ENCODE assay signal across 9 mouse cellular contexts in the genomic region with DNA sequence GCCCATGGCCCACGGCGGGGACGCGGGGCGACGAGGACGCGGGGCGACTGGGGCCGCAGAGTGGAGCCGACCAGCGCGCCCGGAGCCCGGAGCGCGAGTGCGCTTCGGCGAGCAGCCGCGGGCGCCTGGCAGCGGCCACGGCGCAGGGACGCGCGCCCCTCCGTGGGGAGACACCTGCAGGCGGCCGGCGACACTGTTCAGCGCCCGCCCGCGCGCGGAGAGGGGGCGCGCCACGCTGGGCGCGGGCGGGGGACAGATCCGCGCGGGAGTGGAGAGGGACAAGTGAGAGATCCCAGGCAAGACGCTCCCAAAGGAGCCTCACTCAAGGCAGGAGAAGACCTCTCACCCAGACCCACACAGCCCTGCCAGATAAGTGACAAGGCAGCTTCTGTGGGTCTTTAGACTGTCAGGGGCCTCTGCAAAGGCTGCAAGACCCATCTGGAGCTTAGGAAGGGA. TPM values are rescaled to one million over a fixed set of nuclear protein-coding genes. Genes with fewer than 3 reads are reported as not detected.
DNase-seq lines count a peak whose midpoint lies in the region; ATAC-seq and TF ChIP-seq lines count a peak whose summit lies in the region.
"Had no signal": no experiment of that assay in that cellular context is flagged by ENCODE, and none has a peak within 500 bp of the region (broad histone marks: within the 10 kb centered on the region; RNA-seq: fewer than 3 reads in every experiment).

A gene (minus strand): TSS at position 126 of the 456 bp plus-strand sequence.

- H3K36me3 ChIP-seq in kidney, adult 2 months (ENCODE audit: control insufficient read depth, insufficient read depth, low read length) = no peaks in the 10 kb centered on the region
- H3K36me3 ChIP-seq in embryonic facial prominence, embryonic 14.5 days (ENCODE audit: control insufficient read depth, insufficient read depth, low read length) = no peaks in the 10 kb centered on the region
- no peaks in the 10 kb centered on the region for H3K36me3 ChIP-seq in hindbrain, embryonic 13.5 days
- no peaks in the 10 kb centered on the region for H3K36me3 ChIP-seq in liver, embryonic 14.5 days (replicated peaks; ENCODE audit: control insufficient read depth, insufficient read depth, low read depth)
- H3K36me3 ChIP-seq in stomach, postnatal 0 days (ENCODE audit: control insufficient read depth, insufficient read depth, low read length) = no peaks in the 10 kb centered on the region
- H3K36me3 ChIP-seq: G1E had no signal

- H3K27me3 ChIP-seq in kidney, adult 2 months (replicated peaks; ENCODE audit: control insufficient read depth, insufficient read depth, low read length) = no peaks in the 10 kb centered on the region
- peaks cover 56% of the 10 kb centered on the region for H3K27me3 ChIP-seq in embryonic facial prominence, embryonic 14.5 days (replicated peaks; ENCODE audit: control insufficient read depth, insufficient read depth, low read length)
- peaks cover 80% of the 10 kb centered on the region for H3K27me3 ChIP-seq in hindbrain, embryonic 13.5 days
- peaks cover 46% of the 10 kb centered on the region for H3K27me3 ChIP-seq in liver, embryonic 14.5 days (ENCODE audit: control insufficient read depth, insufficient read depth, low read length)
- H3K27me3 ChIP-seq in stomach, postnatal 0 days (ENCODE audit: control insufficient read depth, insufficient read depth, low read length) = peaks cover 10% of the 10 kb centered on the region; the same call in 1 of the 2 replicates

- TF ChIP-seq EP300 in liver, embryonic 14.5 days (IDR thresholded peaks at IDR 0.05; ENCODE audit: low read depth) = no peak
- TF ChIP-seq EP300 in stomach, postnatal 0 days (optimal IDR thresholded peaks at IDR 0.05) = no peak

- peak within 1 kb of the TSS; percentile 99 for H3K4me2 ChIP-seq in embryonic facial prominence, embryonic 14.5 days (ENCODE audit: low read depth, low read length)
- H3K4me2 ChIP-seq in hindbrain, embryonic 13.5 days = peak within 1 kb of the TSS; percentile 97
- peak within 1 kb of the TSS; percentile 44 for H3K4me2 ChIP-seq in liver, embryonic 14.5 days (ENCODE audit: low read depth)
- peak within 1 kb of the TSS; percentile 90 for H3K4me2 ChIP-seq in stomach, postnatal 0 days (replicated peaks; ENCODE audit: low read depth)

- no peak for ATAC-seq in embryonic facial prominence, embryonic 14.5 days (ENCODE audit: low read depth)
- ATAC-seq in hindbrain, embryonic 13.5 days (ENCODE audit: low FRiP score) = peak; percentile 50; the same call in 1 of the 2 replicates
- no peak for ATAC-seq in liver, embryonic 14.5 days (ENCODE audit: insufficient read depth)
- no peak for ATAC-seq in stomach, postnatal 0 days (ENCODE audit: low FRiP score, low TSS enrichment)

- 0 out of 2 replicates have a peak, but pooled peaks cover 5% of the 10 kb centered on the region for H3K4me1 ChIP-seq in kidney, adult 2 months (ENCODE audit: control insufficient read depth, insufficient read depth, low read length)
- H3K4me1 ChIP-seq in embryonic facial prominence, embryonic 14.5 days (ENCODE audit: control insufficient read depth, insufficient read depth, low read length) = no peaks in the 10 kb centered on the region
- H3K4me1 ChIP-seq in hindbrain, embryonic 13.5 days (replicated peaks) = peaks cover 50% of the 10 kb centered on the region
- H3K4me1 ChIP-seq in liver, embryonic 14.5 days (replicated peaks; ENCODE audit: control insufficient read depth in 2 of 2, insufficient read depth in 2 of 2, low read length in 1 of 2) = no peaks in the 10 kb centered on the region
- H3K4me1 ChIP-seq in stomach, postnatal 0 days (replicated peaks; ENCODE audit: control insufficient read depth, insufficient read depth) = no peaks in the 10 kb centered on the region

- H3K27ac ChIP-seq in kidney, adult 2 months (ENCODE audit: insufficient read depth, low read depth, low read length) = no peak within 1 kb of the TSS
- H3K27ac ChIP-seq in embryonic facial prominence, embryonic 14.5 days (replicated peaks; ENCODE audit: low read depth, low read length) = no peak within 1 kb of the TSS
- peak within 1 kb of the TSS; percentile 25 for H3K27ac ChIP-seq in hindbrain, embryonic 13.5 days
- no peak within 1 kb of the TSS for H3K27ac ChIP-seq in liver, embryonic 14.5 days
- no peak within 1 kb of the TSS for H3K27ac ChIP-seq in stomach, postnatal 0 days (replicated peaks)

- TF ChIP-seq CTCF in kidney, adult 2 months (conservative IDR thresholded peaks at IDR 0.05; ENCODE audit: insufficient read depth, insufficient read length, low read depth, low read length) = no peak
- no peak for TF ChIP-seq CTCF in liver, embryonic 14.5 days (IDR thresholded peaks at IDR 0.05; ENCODE audit: low read depth)
- TF ChIP-seq CTCF in stomach, postnatal 0 days (IDR thresholded peaks at IDR 0.05; ENCODE audit: low read depth) = no peak

- TF ChIP-seq POLR2A in kidney, adult 2 months (IDR thresholded peaks at IDR 0.05; ENCODE audit: low read depth, low read length) = no peak

- peak within 1 kb of the TSS; percentile 66 for H3K9ac ChIP-seq in embryonic facial prominence, embryonic 14.5 days (ENCODE audit: low read depth, low read length)
- H3K9ac ChIP-seq in hindbrain, embryonic 13.5 days = peak within 1 kb of the TSS; percentile 78
- H3K9ac ChIP-seq in liver, embryonic 14.5 days (replicated peaks) = no peak within 1 kb of the TSS
- peak within 1 kb of the TSS; percentile 47 for H3K9ac ChIP-seq in stomach, postnatal 0 days (ENCODE audit: low read length)

- WGBS in kidney, adult 2 months = 2% methylated on average over 49 of the region's 49 CpGs
- WGBS in embryonic facial prominence, embryonic 14.5 days = 1% methylated on average over 13 of the region's 49 CpGs
- under 1% methylated on average over 49 of the region's 49 CpGs for WGBS in hindbrain, embryonic 13.5 days
- 2% methylated on average over 49 of the region's 49 CpGs for WGBS in liver, embryonic 14.5 days (ENCODE audit: insufficient replicate concordance)
- 1% methylated on average over 46 of the region's 49 CpGs for WGBS in stomach, postnatal 0 days

- no peak for DNase-seq in kidney, adult 2 months
- DNase-seq in kidney, postnatal 14 days = no peak
- DNase-seq in R1 (ENCODE audit: low read depth, low spot score) = peak; percentile 60
- no peak for DNase-seq in embryonic facial prominence, embryonic 14.5 days (ENCODE audit: low spot score)
- no peak for DNase-seq in liver, embryonic 14.5 days (ENCODE audit: low read depth in 3 of 3, low spot score in 3 of 3)
- no peak for DNase-seq in stomach, postnatal 0 days (ENCODE audit: low spot score)
- DNase-seq in urinary bladder, postnatal 25 days (ENCODE audit: low spot score) = no peak

- H3K9me3 ChIP-seq in embryonic facial prominence, embryonic 14.5 days (ENCODE audit: control insufficient read depth, low read length) = no peaks in the 10 kb centered on the region
- H3K9me3 ChIP-seq in hindbrain, embryonic 13.5 days = no peaks in the 10 kb centered on the region
- no peaks in the 10 kb centered on the region for H3K9me3 ChIP-seq in liver, embryonic 14.5 days (ENCODE audit: control insufficient read depth, low read length)
- no peaks in the 10 kb centered on the region for H3K9me3 ChIP-seq in stomach, postnatal 0 days (ENCODE audit: control insufficient read depth, low read length)

- peak within 1 kb of the TSS; percentile 15; the same call in 1 of the 2 replicates for H3K4me3 ChIP-seq in kidney, adult 2 months (ENCODE audit: insufficient read depth, low read depth, low read length)
- peak within 1 kb of the TSS; percentile 64 for H3K4me3 ChIP-seq in embryonic facial prominence, embryonic 14.5 days (ENCODE audit: low read depth, low read length)
- peak within 1 kb of the TSS; percentile 69 for H3K4me3 ChIP-seq in hindbrain, embryonic 13.5 days
- H3K4me3 ChIP-seq in liver, embryonic 14.5 days (ENCODE audit: insufficient read depth in 1 of 2, low read depth in 2 of 2, low read length in 2 of 2) = peak within 1 kb of the TSS in 1 of 2 experiments; percentile 14; a peak in 2 of 4 replicates
- peak within 1 kb of the TSS; percentile 50 for H3K4me3 ChIP-seq in stomach, postnatal 0 days (ENCODE audit: low read depth, low read length)

RNA-seq across cellular contexts. Expression of the gene that starts here (rescaled TPM):
- polyA plus RNA-seq in kidney, adult 2 months (2012; rRNA removed) = 0.33 and 0.45 TPM in 2 replicates
- polyA plus RNA-seq in embryonic facial prominence, embryonic 14.5 days (2014; fragmentation: Nextera tagmentation; extraction: Ambion mirVana) = 2.0 and 2.7 TPM in 2 replicates
- polyA plus RNA-seq in hindbrain, embryonic 13.5 days (2015; fragmentation: Nextera tagmentation; extraction: Ambion mirVana) = 7.1 and 8.8 TPM in 2 replicates
- 0.07 and 0.10 TPM in 2 replicates for polyA plus RNA-seq in liver, embryonic 14.5 days (2012; rRNA removed)
- 0.13 TPM in 1 of 2 replicates, not detected in the other for polyA plus RNA-seq in liver, embryonic 14.5 days (2014; fragmentation: Nextera tagmentation; extraction: Ambion mirVana)
- 0.67 and 0.77 TPM in 2 replicates for polyA plus RNA-seq in stomach, postnatal 0 days (2015; fragmentation: Nextera tagmentation; extraction: Ambion mirVana)
- polyA plus RNA-seq: G1E had no signal

Comparison
In these comparisons a context has a peak if more than half of its experiments do, and no peak if none do; other contexts are left out.
1. H3K4me2 ChIP-seq: peak in every context shown above with its lines; median percentile 99 in embryonic facial prominence, embryonic 14.5 days; 97 in hindbrain, embryonic 13.5 days; 90 in stomach, postnatal 0 days; 44 in liver, embryonic 14.5 days.